Mouse (Mus musculus) limb, embryonic 12.5 days (tissue): ENCODE results near the gene Smug1. TPM values are rescaled to one million over a fixed set of nuclear protein-coding genes. Genes with fewer than 3 reads are reported as not detected.

Source experiments
- ATAC-seq: fragments of 200-750 bp; cut with Nextera tagmentation; 2 replicates; pipeline ENCODE4 v1.8.0; 2017; ENCODE audit warnings: low read depth, moderate TSS enrichment; ENCODE audit not compliant: insufficient number of reproducible peaks, insufficient read depth, low FRiP score, low TSS enrichment
- H3K27ac ChIP-seq: fragments of 300-500 bp; sonication (generic); 2 replicates; pipeline ENCODE4 v1.5.1; 2016; ENCODE audit warnings: mild to moderate bottlenecking, moderate library complexity
- H3K27me3 ChIP-seq: fragments of 300-500 bp; sonication (generic); 2 replicates; pipeline ENCODE4 v1.6.1; 2016; ENCODE audit warnings: mild to moderate bottlenecking, moderate library complexity
- H3K36me3 ChIP-seq: fragments of 300-500 bp; sonication (generic); 2 replicates; pipeline ENCODE4 v1.6.1; 2016; ENCODE audit warnings: mild to moderate bottlenecking, moderate library complexity
- H3K4me1 ChIP-seq: fragments of 300-500 bp; sonication (generic); replicated peaks from 2 replicates; pipeline ENCODE4 v1.6.1; 2016
- H3K4me2 ChIP-seq: fragments of 300-500 bp; sonication (generic); 2 replicates; pipeline ENCODE4 v1.6.1; 2016; ENCODE audit warnings: mild to moderate bottlenecking, moderate library complexity
- H3K4me3 ChIP-seq: fragments of 300-500 bp; sonication (generic); replicated peaks from 2 replicates; pipeline ENCODE4 v1.5.1; 2016; ENCODE audit warnings: mild to moderate bottlenecking
- H3K9ac ChIP-seq: fragments of 300-500 bp; sonication (generic); replicated peaks from 2 replicates; pipeline ENCODE4 v1.6.1; 2016; ENCODE audit warnings: mild to moderate bottlenecking, moderate library complexity
- H3K9me3 ChIP-seq: fragments of 300-500 bp; sonication (generic); 2 replicates; pipeline ENCODE4 v1.6.1; 2016; ENCODE audit warnings: mild to moderate bottlenecking, moderate library complexity
- WGBS: fragments of 180-500 bp; shearing (Covaris S2); methylation state at CpG from one replicate; pipeline ENCODE4 v1.1.7; 2016; 5-methylcytosine and 5-hydroxymethylcytosine counted together
- polyA plus RNA-seq: library from polyadenylated mRNA; unstranded; fragments of >200 nt; fragmentation: Nextera tagmentation; extraction: Ambion mirVana; gene quantifications from 2 replicates; pipeline ENCODE4 v1.2.1, GENCODE M21; 2016

Gene Smug1
- polyA plus RNA-seq, 1 experiment from 2014 or later, result 14.6 TPM

GRCm38 (mm10) chr15:103121416-103121815, 45.5 kb downstream of the Smug1 start:
- no peak overlapping the region for H3K4me3 ChIP-seq
- H3K4me2 ChIP-seq, result no peak overlapping the region
- H3K4me1 ChIP-seq, result peaks cover 43% of the 10 kb centered on the region
- H3K27ac ChIP-seq, result no peak overlapping the region
- H3K9me3 ChIP-seq, result no peaks in the 10 kb centered on the region
- no peaks in the 10 kb centered on the region for H3K36me3 ChIP-seq
- WGBS, result 9% methylated on average over 5 of the region's 5 CpGs
- no peak for ATAC-seq
- H3K27me3 ChIP-seq, result peaks cover 98% of the 10 kb centered on the region
- H3K9ac ChIP-seq, result no peak overlapping the region

- Histone ChIP-seq H3K4me3 (no peak overlapping the region), H3K36me3 (no peaks in the 10 kb centered on the region), H3K4me2 (no peak overlapping the region), H3K4me1 (peaks cover 51% of the 10 kb centered on the region), H3K9me3 (no peaks in the 10 kb centered on the region), H3K27ac (no peak overlapping the region), H3K9ac (no peak overlapping the region), H3K27me3 (peaks cover 98% of the 10 kb centered on the region)
- 8% methylated on average over 11 of the region's 11 CpGs for WGBS
- ATAC-seq, result no peak
Measured at GRCm38 (mm10) chr15:103120594-103120993, 46.3 kb downstream of the Smug1 start.

GRCm38 (mm10) chr15:103115726-103116125, 51.2 kb downstream of the Smug1 start:
- Histone ChIP-seq H3K4me2 (peak overlapping the region; percentile 39), H3K9me3 (no peaks in the 10 kb centered on the region), H3K4me1 (peaks cover 39% of the 10 kb centered on the region), H3K9ac (no peak overlapping the region), H3K27ac (peak overlapping the region; percentile 82), H3K27me3 (peaks cover 80% of the 10 kb centered on the region), H3K4me3 (no peak overlapping the region), H3K36me3 (no peaks in the 10 kb centered on the region)
- WGBS, result 11% methylated on average over 5 of the region's 5 CpGs
- ATAC-seq, result no peak

- Histone ChIP-seq H3K27ac (peak overlapping the region; percentile 82), H3K9ac (no peak overlapping the region), H3K36me3 (no peaks in the 10 kb centered on the region), H3K4me2 (peak overlapping the region; percentile 39), H3K27me3 (peaks cover 80% of the 10 kb centered on the region), H3K9me3 (no peaks in the 10 kb centered on the region), H3K4me1 (peaks cover 36% of the 10 kb centered on the region), H3K4me3 (no peak overlapping the region; the same call in 1 of the 2 replicates)
- peak; percentile 81 for ATAC-seq
- under 1% methylated on average over 8 of the region's 9 CpGs for WGBS
Measured at GRCm38 (mm10) chr15:103115256-103115655, 51.6 kb downstream of the Smug1 start.

GRCm38 (mm10) chr15:103113077-103113476, 53.8 kb downstream of the Smug1 start:
- H3K27me3 ChIP-seq, result peaks cover 80% of the 10 kb centered on the region
- WGBS, result 84% methylated on average over 6 of the region's 6 CpGs
- ATAC-seq, result no peak

GRCm38 (mm10) chr15:103112309-103112708, 54.6 kb downstream of the Smug1 start:
- Histone ChIP-seq H3K27ac (no peak overlapping the region), H3K4me3 (no peak overlapping the region), H3K4me1 (peaks cover 36% of the 10 kb centered on the region), H3K9ac (no peak overlapping the region), H3K36me3 (no peaks in the 10 kb centered on the region), H3K27me3 (peaks cover 80% of the 10 kb centered on the region), H3K9me3 (no peaks in the 10 kb centered on the region), H3K4me2 (no peak overlapping the region)
- 54% methylated on average over 2 of the region's 2 CpGs for WGBS
- ATAC-seq, result no peak

More at GRCm38 (mm10) chr15:103113077-103113476, 53.8 kb downstream of the Smug1 start:
- Histone ChIP-seq H3K27ac (no peak overlapping the region), H3K9ac (no peak overlapping the region), H3K4me2 (no peak overlapping the region), H3K36me3 (no peaks in the 10 kb centered on the region), H3K4me3 (no peak overlapping the region), H3K9me3 (no peaks in the 10 kb centered on the region), H3K4me1 (peaks cover 36% of the 10 kb centered on the region)

- no peak overlapping the region for H3K4me3 ChIP-seq
- H3K36me3 ChIP-seq, result no peaks in the 10 kb centered on the region
- ATAC-seq, result no peak
- H3K9me3 ChIP-seq, result no peaks in the 10 kb centered on the region
- WGBS, result 20% methylated on average over 4 of the region's 4 CpGs
- H3K4me2 ChIP-seq, result no peak overlapping the region
- peaks cover 15% of the 10 kb centered on the region for H3K4me1 ChIP-seq
- no peak overlapping the region for H3K27ac ChIP-seq
- peaks cover 78% of the 10 kb centered on the region for H3K27me3 ChIP-seq
- peak overlapping the region; percentile 24; the same call in 1 of the 2 replicates for H3K9ac ChIP-seq
Measured at GRCm38 (mm10) chr15:103109940-103110339, 57.0 kb downstream of the Smug1 start.

- 70% methylated on average over 8 of the region's 8 CpGs for WGBS
- no peak overlapping the region for H3K4me3 ChIP-seq
- no peaks in the 10 kb centered on the region for H3K9me3 ChIP-seq
- ATAC-seq, result no peak
- H3K27me3 ChIP-seq, result peaks cover 78% of the 10 kb centered on the region
- H3K4me1 ChIP-seq, result 0 out of 2 replicates have a peak, but pooled peaks cover 6% of the 10 kb centered on the region
- no peak overlapping the region for H3K9ac ChIP-seq
- H3K36me3 ChIP-seq, result no peaks in the 10 kb centered on the region
- no peak overlapping the region for H3K4me2 ChIP-seq
- H3K27ac ChIP-seq, result no peak overlapping the region
Measured at GRCm38 (mm10) chr15:103108066-103108676, 58.7 kb downstream of the Smug1 start.

- H3K4me3 ChIP-seq, result no peak overlapping the region
- no peak overlapping the region for H3K9ac ChIP-seq
- H3K9me3 ChIP-seq, result no peaks in the 10 kb centered on the region
- ATAC-seq, result no peak
- peaks cover 94% of the 10 kb centered on the region for H3K27me3 ChIP-seq
- no peak overlapping the region for H3K27ac ChIP-seq
- H3K4me2 ChIP-seq, result no peak overlapping the region
- 8% methylated on average over 2 of the region's 2 CpGs for whole genome bisulfite sequencing
- H3K4me1 ChIP-seq, result peaks cover 20% of the 10 kb centered on the region
- no peaks in the 10 kb centered on the region for H3K36me3 ChIP-seq
Measured at GRCm38 (mm10) chr15:103106201-103106600, 60.7 kb downstream of the Smug1 start.

Other genes with a start within 250 kb of the Smug1 start
- gene Hoxc13, start 246.0 kb downstream of the Smug1 start, polyA plus RNA-seq, result 3.6 and 5.0 TPM in 2 replicates
- gene Hoxc12, start 230.3 kb downstream of the Smug1 start, polyA plus RNA-seq, result 2.0 and 2.8 TPM in 2 replicates
- 3.5 and 5.2 TPM in 2 replicates for gene Hoxc11, start 212.7 kb downstream of the Smug1 start, polyA plus RNA-seq
- 20.7 and 21.2 TPM in 2 replicates for gene Hoxc10, start 200.3 kb downstream of the Smug1 start, polyA plus RNA-seq
- gene Hoxc5, start 199.6 kb downstream of the Smug1 start, polyA plus RNA-seq, result 6.3 and 12.2 TPM in 2 replicates
- gene Hoxc9, start 190.7 kb downstream of the Smug1 start, polyA plus RNA-seq, result 3.6 TPM in 2 replicates
- gene Hoxc8, start 176.5 kb downstream of the Smug1 start, polyA plus RNA-seq, result 3.9 and 4.0 TPM in 2 replicates
- gene Hoxc6, start 168.8 kb downstream of the Smug1 start, polyA plus RNA-seq, result 3.9 and 4.4 TPM in 2 replicates
- 3.8 and 6.7 TPM in 2 replicates for gene Hoxc4, start 148.2 kb downstream of the Smug1 start, polyA plus RNA-seq
- 201 and 206 TPM in 2 replicates for gene Cbx5, start 72.7 kb upstream of the Smug1 start, polyA plus RNA-seq
- gene Hnrnpa1, start 73.3 kb upstream of the Smug1 start, polyA plus RNA-seq, result 1,378 and 1,438 TPM in 2 replicates
- 4.6 and 4.7 TPM in 2 replicates for gene Nfe2, start 91.3 kb upstream of the Smug1 start, polyA plus RNA-seq
- gene Copz1, start 105.6 kb upstream of the Smug1 start, polyA plus RNA-seq, result 252 and 259 TPM in 2 replicates
- gene Gpr84, start 143.5 kb upstream of the Smug1 start, polyA plus RNA-seq, result 0.31 and 0.44 TPM in 2 replicates
- 11.2 and 13.3 TPM in 2 replicates for gene Zfp385a, start 173.0 kb upstream of the Smug1 start, polyA plus RNA-seq
- 45.1 and 50.5 TPM in 2 replicates for gene Itga5, start 199.7 kb upstream of the Smug1 start, polyA plus RNA-seq